ENCODE assay signal across 15 mouse cellular contexts in genomic region chr3:109917926-109918694, GRCm38 (mm10).
A peak's percentile ranks its signal among the peaks of the same experiment; 100 is the strongest.
DNase-seq lines count a peak whose midpoint lies in the region; ATAC-seq and TF ChIP-seq lines count a peak whose summit lies in the region.
"Had no signal": no experiment of that assay in that cellular context is flagged by ENCODE, and none has a peak within 500 bp of the region (broad histone marks: within the 10 kb centered on the region; RNA-seq: fewer than 3 reads in every experiment).

No protein-coding gene starts in this region.

- 0 out of 2 replicates have a peak overlapping the region, but pooled peaks have one; percentile 3 for H3K27ac ChIP-seq in midbrain, embryonic 10.5 days (replicated peaks)
- H3K27ac ChIP-seq: embryonic facial prominence, embryonic 12.5 days; gastrocnemius, adult 2 months; limb, embryonic 15.5 days had no signal

- CTCF ChIA-PET in Patski (lab: Charles Lee): interaction anchor here (1.3 to 3.7 kb wide), 5 partner anchors 9 to 22 kb away, joined by 3 to 9 read pairs (median 5); no protein-coding TSS in a partner anchor

- TF ChIP-seq CTCF in Patski (IDR thresholded peaks at IDR 0.05): no peak
- TF ChIP-seq CTCF in brain, embryonic 14.5 days (IDR thresholded peaks at IDR 0.05; ENCODE audit: borderline replicate concordance, extremely low read depth, insufficient read depth, insufficient read length): no peak

- TF ChIP-seq POLR2A in brain, embryonic 14.5 days (IDR thresholded peaks at IDR 0.05; ENCODE audit: borderline replicate concordance, extremely low read depth, insufficient read depth, insufficient read length, poor library complexity, severe bottlenecking): no peak

- H3K27me3 ChIP-seq in Patski: no peaks in the 10 kb centered on the region
- peaks cover 4% of the 10 kb centered on the region; the same call in 1 of the 2 replicates for H3K27me3 ChIP-seq in midbrain, embryonic 10.5 days (ENCODE audit: low read depth, poor library complexity, severe bottlenecking)
- H3K27me3 ChIP-seq: embryonic facial prominence, embryonic 12.5 days; limb, embryonic 15.5 days had no signal

- H3K9me3 ChIP-seq in midbrain, embryonic 10.5 days (replicated peaks): no peaks in the 10 kb centered on the region
- H3K9me3 ChIP-seq: embryonic facial prominence, embryonic 12.5 days; limb, embryonic 15.5 days had no signal

- POLR2A ChIA-PET in Patski (lab: Charles Lee): no interaction called here

- no peak overlapping the region for H3K4me3 ChIP-seq in midbrain, embryonic 10.5 days
- H3K4me3 ChIP-seq: embryonic facial prominence, embryonic 12.5 days; gastrocnemius, adult 2 months; limb, embryonic 15.5 days had no signal

- in situ Hi-C loops in Patski (cut with MboI; ENCODE audit: low pct_unique_long_range_greater_than_20kb): no loop called here

- H3K4me1 ChIP-seq in midbrain, embryonic 10.5 days: peaks cover 17% of the 10 kb centered on the region

- H3K36me3 ChIP-seq in midbrain, embryonic 10.5 days: no peaks in the 10 kb centered on the region
- H3K36me3 ChIP-seq: embryonic facial prominence, embryonic 12.5 days; limb, embryonic 15.5 days had no signal

- peak; percentile 72 for ATAC-seq in Patski

- WGBS in midbrain, embryonic 10.5 days: 50% methylated on average over 8 of the region's 8 CpGs

- no peak for DNase-seq in Patski (ENCODE audit: low read depth, low spot score)
- DNase-seq in brain, embryonic 14.5 days (ENCODE audit: low read depth): peak; percentile 83
- no peak for DNase-seq in midbrain, embryonic 10.5 days (ENCODE audit: low spot score)
- peak; percentile 19 for DNase-seq in neural tube, embryonic 10.5 days (ENCODE audit: extremely low spot score, low spot score)
- no peak for DNase-seq in spleen, postnatal 36 days (ENCODE audit: low spot score in 2 of 2)
- DNase-seq in adrenal gland, postnatal 25 days: no peak
- DNase-seq in layer of hippocampus, postnatal 36 days: no peak
- no peak for DNase-seq in layer of hippocampus, adult 8-10 months (ENCODE audit: low spot score in 2 of 2)
- DNase-seq: cerebellum, postnatal 14 days; gastrocnemius, adult 2 months; heart, adult 11 months; lung, adult 18-20 months; right cerebral cortex, postnatal 4 days had no signal

Comparison
In these comparisons a context has a peak if more than half of its experiments do, and no peak if none do; other contexts are left out.
1. DNase-seq: peak in brain, embryonic 14.5 days (single experiment) and neural tube, embryonic 10.5 days (single experiment); none in Patski (single experiment), midbrain, embryonic 10.5 days (single experiment), spleen, postnatal 36 days (0 of 2), adrenal gland, postnatal 25 days (single experiment), layer of hippocampus, postnatal 36 days (0 of 2) and layer of hippocampus, adult 8-10 months (0 of 2).